In the genomic region with DNA sequence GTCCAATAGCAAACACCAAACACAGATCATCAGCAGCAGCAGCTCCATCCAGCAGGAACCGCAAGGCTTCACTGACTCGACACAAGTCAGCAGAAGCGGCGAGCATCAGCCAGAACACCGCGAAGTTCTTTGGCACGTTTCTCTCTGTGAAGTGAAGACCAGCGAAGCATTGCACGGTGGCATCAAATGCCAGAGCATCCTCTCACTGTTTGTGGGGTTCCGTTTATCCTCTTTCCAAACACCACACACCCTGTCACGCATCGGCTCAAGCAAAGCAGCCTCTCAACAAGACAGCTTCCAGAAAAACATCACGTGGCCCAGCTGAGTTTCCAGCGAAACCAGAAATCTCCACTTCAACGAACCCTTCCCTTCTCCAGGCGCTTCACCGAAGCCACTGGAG, we compare ENCODE assay signal across 14 mouse cellular contexts. TPM values are rescaled to one million over a fixed set of nuclear protein-coding genes. Genes with fewer than 3 reads are reported as not detected.
"Had no signal": no experiment of that assay in that cellular context is flagged by ENCODE, and none has a peak within 500 bp of the region (broad histone marks: within the 10 kb centered on the region; RNA-seq: fewer than 3 reads in every experiment).

No protein-coding gene starts in this region.

- H3K36me3 ChIP-seq: liver, embryonic 15.5 days; midbrain, embryonic 10.5 days; neural tube, embryonic 15.5 days had no signal

- H3K27me3 ChIP-seq: liver, embryonic 15.5 days; neural tube, embryonic 15.5 days had no signal

- H3K9ac ChIP-seq: liver, embryonic 15.5 days; neural tube, embryonic 15.5 days had no signal

- H3K4me3 ChIP-seq: liver, embryonic 15.5 days; midbrain, embryonic 10.5 days; myocyte; neural tube, embryonic 15.5 days had no signal

- H3K4me1 ChIP-seq: neural tube, embryonic 15.5 days had no signal

- H3K4me2 ChIP-seq: liver, embryonic 11.5 days; liver, embryonic 15.5 days; neural tube, embryonic 15.5 days had no signal

- ATAC-seq: intestine, postnatal 0 days; lung, postnatal 0 days had no signal

- H3K27ac ChIP-seq: liver, embryonic 15.5 days; midbrain, embryonic 10.5 days; neural tube, embryonic 15.5 days; stomach, postnatal 0 days had no signal

- DNase-seq: lung, adult 2 months; lung, postnatal 4 days; midbrain, embryonic 14.5 days; right cerebral cortex, adult 18-20 months; right cerebral cortex, postnatal 25 days; thymus, postnatal 4 days had no signal

- H3K9me3 ChIP-seq: liver, embryonic 15.5 days; midbrain, embryonic 10.5 days; neural tube, embryonic 15.5 days had no signal

RNA-seq across cellular contexts. Expression of gene St6galnac3, which starts 36.2 kb away (rescaled TPM):
- polyA plus RNA-seq: myocyte had no signal
